Mouse (Mus musculus) left cerebral cortex, postnatal 14 days (tissue): Measurements from ENCODE around the gene Grm3. TPM values are rescaled to one million over a fixed set of nuclear protein-coding genes. Genes with fewer than 3 reads are reported as not detected.

Experiments
- DNase-seq, 2 experiments: peaks; one replicate each; pipeline ENCODE4 v3.0.0; 2021 to 2022; ENCODE audit warnings: low spot score in 2 of 2, mixed read lengths in 1 of 2
- intact Hi-C: fragments of 180-260 bp; cut with DNase I; formaldehyde crosslinking; loops from one replicate; pipeline ENCODE4 v1.15.1; 2025
- long read RNA-seq, 2 experiments: library from polyadenylated mRNA; stranded (forward); transcript quantifications; one replicate each; pipeline ENCODE4 v2.0.0; 2021
- total RNA-seq, 2 experiments: library from RNA; stranded (reverse); gene quantifications; 2 replicates each; pipeline ENCODE4 v1.2.3; 2021

Grm3 gene
- total RNA-seq: 100 to 1,000 TPM; 141 to 146 TPM
- long read RNA-seq, experiment 1, transcript Grm3-201 (6 exons, 3,049 nt): major isoform, 27 of 39 reads
- long read RNA-seq, experiment 1, partial matches to known transcripts: 5 of 39 reads
- long read RNA-seq, experiment 1, other reads (novel, unspliced or antisense): 7 of 39 reads
- long read RNA-seq, experiment 2, transcript Grm3-201 (6 exons, 3,049 nt): major isoform, 20 of 33 reads
- long read RNA-seq, experiment 2, partial matches to known transcripts: 9 of 33 reads
- long read RNA-seq, experiment 2, other reads (novel, unspliced or antisense): 4 of 33 reads

DNA sequence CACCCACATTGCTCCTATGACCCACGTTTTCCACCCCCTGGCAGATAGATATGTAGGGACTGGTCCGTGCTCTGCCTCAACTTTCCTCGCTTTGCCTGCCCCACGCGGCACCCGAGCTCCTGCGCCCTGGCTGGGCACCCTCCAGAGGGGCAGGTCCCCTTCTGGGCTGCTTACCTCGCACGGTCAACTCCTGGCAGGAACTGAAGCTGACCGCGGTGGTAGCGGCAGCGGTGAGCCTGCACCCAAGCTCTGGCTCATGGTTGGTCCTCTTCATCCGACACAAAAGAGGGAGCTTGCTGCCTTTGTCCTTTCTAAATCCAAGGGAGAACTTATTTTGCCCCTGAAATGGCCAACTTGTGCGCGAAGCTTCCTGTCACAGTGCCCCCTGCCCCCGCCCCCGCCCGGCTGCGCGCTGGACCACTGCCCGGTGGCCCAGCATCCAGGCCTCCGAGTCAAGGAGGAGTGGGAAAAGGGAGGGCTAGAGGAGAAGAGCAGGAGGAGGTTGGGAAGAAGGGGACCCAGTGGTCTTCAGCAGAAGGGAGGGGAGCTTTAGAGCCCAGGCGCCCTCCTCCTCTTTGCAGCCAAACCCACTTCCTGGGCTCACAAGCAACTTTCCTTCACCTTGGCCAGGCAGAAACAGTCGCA, at the start of gene Grm3:
Grm3 (minus strand) TSS at position 215 of the 645 bp plus-strand sequence.
- intact Hi-C loops: no loop called here
- peak in 1 of 2 experiments; percentile 26 for DNase-seq

DNA sequence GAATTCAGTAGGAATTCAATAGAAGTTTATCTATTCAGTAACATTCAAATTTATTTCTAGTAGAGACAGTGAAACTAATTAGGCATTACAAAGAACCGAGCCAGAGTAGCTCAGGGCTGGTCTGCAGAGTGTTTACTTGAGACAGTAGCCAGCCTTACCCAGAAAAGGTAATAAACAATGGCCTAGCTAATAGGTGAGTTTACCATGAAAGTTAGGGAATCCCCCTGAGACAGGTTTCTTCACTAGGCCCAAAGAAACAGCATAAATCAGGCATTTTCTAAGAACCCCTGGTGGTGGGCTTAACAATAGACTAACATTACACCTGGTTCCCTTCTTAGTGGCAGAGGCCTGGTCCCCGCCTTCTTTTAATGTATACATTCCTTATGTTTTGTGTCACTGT, 30.8 kb upstream of the Grm3 start:
- intact Hi-C loops: no loop called here
- DNase-seq: no peak

DNA sequence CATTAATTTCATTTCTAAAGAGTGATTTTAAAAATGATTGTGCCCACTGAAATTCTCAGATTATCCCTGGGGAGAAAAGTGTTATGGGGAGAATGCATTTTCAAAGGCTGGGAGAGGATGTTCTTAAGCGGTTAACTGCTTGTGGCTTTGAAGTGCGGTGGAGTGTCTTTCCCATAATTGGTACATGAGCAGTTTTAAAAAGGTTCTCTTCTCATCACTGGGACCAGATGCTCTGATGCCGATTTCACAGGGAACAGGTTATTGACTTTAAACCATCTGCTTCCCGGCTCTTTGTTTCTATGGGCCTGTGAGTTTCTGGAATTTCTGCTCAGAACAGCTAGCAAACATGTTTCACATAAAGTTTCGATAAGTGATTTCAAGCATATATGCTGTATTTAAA, 23.2 kb upstream of the Grm3 start:
- intact Hi-C loops: no loop called here
- DNase-seq: no peak

DNA sequence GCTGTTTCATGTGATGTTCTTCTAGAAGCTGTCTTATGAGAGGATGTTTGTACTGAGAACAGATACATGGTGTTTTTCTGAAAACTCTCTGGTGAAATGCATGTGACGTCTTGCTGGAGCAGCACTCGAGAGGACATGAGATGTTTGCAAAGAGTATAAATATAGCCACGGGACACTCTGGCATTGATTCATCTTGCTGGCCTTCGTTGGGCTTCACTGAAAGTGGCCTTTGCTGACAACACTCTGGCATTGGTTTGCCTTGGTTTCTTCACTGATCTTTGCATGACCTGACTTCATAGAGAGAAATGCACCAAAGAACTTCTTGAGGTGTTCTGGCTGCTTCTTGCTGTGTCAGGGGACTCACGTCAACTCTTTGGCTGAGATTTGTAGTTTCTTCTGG, 19.1 kb upstream of the Grm3 start:
- no peak for DNase-seq
- intact Hi-C loops: no loop called here

DNA sequence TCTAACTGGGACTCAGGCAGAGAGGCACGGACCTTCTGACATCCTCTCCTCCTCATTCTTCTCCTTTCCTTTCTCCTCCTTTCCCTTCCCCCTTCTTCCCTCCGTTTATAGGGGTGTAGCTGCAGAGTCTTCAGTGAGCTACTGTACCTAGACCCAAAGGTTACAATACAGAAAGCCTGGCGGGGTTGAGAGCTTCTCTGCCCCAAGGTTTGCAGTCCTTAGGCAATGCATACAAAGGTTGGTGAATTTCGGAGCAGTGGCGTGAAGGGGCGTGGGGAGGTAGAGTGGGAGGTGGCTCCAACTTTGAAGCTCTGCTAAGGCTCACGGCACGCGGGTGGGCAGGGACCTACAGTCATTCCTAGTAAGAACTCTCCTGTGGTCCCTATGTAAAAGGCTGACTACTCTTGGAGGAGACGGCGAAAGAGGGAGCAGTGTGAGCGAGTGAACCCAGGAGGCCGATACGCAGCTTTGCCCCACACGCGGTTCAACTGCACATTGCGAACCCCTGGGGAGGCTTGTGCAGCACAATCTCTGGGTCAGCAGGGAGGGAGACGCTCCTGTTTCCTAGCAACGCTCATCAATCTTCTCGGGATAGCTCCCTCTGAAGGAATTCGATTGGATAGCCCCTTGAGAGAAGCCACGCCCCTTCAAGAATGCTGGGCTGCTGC, 765 bp upstream of the Grm3 start:
- intact Hi-C loops: no loop called here
- peak; percentile 76 to 79 for DNase-seq

DNA sequence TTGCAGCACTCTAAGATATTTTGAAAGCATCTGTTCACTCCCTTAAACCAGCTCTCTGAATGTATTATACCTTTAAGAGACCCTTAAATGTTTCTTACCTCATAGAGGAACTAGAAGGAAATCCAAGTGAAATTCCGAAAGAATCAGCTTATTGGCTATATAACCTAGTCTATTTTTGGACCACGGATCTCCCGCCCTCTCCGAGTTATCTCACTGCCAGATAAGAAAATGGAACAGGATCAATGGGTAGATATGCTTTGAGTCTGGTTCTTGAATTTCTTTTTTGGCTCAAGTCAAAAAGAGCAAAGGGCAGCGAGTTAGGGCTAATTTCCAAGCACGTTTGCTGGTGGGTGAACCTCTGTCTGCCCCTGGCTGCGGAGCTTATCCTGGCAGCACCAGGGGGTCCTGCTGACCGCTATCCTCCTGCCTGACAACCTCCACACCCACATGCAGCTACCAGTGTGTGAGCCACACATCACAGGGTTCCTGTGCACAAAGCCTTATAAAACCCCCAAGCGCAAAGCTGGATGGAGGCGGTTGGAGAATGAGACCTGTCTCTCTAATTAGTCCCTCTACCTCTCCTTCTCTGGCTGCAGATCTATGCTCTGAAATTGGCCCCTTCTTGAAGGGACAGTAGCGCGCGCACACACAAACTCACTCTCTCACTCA, 549 bp downstream of the Grm3 start:
- DNase-seq: peak; percentile 14 to 28
- intact Hi-C loops: no loop called here

DNA sequence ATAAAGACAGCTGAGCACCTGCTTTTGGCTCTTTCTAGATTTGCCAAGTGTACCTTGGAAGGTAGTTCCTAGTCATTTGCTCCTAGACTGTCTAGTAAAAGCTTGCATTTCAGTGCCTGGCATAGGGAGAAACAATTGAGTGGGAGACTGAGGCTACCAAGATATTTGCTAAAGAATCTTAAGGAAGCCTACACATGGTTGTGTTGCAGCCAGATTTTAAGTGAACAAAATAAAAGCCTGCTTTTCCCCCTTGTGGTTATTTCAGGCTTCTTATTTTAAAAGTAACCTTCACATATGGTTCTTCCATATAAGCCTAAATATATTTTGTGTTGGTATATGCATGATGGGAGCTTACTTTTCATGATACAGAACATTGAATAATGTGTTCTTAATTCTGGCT, 3.8 kb downstream of the Grm3 start:
- no peak for DNase-seq
- intact Hi-C loops: no loop called here

DNA sequence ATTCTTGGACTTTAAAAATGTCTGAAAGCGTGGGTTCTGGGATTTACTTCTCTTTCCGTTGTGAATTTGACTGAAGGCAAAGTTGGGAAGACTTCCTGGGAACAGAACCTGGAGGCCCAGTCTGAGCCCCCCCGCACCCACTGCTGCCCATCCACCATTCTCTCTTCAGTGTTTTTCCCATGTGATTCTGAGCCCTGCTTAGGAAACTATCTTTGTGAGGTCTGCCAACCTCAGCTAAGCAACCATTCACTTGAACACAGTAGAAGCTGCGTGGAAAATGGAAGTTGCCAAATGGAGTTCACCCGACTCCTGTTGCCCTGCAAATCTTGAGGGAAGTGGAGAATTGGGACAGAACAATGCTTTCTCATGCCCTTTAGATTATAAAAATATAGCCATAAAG, 8.7 kb downstream of the Grm3 start:
- intact Hi-C loops: no loop called here
- no peak for DNase-seq

DNA sequence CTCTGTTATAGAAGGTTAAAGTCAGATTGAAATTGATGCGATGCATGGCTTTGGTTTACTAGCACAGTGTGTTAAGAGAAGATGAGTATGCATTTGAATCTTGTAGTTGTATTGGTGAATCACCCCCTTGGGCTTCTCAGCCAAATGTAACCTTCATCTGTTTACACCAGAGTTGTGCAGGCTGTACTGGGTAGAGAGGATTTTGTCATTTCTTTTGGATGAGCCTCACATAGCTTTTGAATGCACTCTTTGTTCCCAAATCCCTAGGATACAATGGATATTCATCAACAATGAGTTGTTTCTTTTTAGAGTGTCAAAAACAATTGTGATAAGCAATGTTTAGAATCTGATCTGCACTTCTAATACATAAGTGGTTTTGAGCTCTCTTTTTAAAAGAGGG, 17.9 kb downstream of the Grm3 start:
- no peak for DNase-seq
- intact Hi-C loops: loop anchor here (5.0 kb wide), 1 partner anchor 165 kb away; no protein-coding TSS in a partner anchor

DNA sequence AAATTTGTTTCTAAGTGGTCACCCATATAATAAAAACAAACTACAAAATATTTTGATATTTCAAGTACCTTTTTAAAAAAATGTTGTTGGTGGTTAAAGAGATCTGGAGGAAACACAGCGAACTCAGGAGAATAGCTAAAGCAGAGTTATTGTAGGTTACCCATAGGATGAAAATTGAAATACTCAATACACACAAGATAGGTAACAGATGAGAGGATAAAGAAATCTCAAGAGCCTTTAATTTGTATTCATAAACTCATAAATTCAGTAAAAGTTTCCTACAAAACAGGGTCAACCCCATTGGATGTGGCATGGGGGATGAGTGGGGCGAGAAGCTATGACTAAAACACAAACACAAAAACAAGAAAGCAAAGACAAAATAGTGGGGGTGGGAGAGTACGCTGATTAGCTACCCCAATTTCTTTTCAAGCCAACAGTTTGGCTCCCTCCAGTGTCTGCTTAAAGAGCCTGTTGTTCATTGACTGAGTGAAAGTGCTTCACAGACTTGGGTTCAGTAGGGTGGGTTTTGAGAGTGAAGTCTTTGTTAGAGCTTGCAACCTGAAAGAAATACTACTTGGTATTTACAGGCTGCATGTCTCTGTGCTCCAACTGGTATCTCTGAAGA, 21.5 kb downstream of the Grm3 start:
- intact Hi-C loops: no loop called here
- peak in 1 of 2 experiments; percentile 5 for DNase-seq

DNA sequence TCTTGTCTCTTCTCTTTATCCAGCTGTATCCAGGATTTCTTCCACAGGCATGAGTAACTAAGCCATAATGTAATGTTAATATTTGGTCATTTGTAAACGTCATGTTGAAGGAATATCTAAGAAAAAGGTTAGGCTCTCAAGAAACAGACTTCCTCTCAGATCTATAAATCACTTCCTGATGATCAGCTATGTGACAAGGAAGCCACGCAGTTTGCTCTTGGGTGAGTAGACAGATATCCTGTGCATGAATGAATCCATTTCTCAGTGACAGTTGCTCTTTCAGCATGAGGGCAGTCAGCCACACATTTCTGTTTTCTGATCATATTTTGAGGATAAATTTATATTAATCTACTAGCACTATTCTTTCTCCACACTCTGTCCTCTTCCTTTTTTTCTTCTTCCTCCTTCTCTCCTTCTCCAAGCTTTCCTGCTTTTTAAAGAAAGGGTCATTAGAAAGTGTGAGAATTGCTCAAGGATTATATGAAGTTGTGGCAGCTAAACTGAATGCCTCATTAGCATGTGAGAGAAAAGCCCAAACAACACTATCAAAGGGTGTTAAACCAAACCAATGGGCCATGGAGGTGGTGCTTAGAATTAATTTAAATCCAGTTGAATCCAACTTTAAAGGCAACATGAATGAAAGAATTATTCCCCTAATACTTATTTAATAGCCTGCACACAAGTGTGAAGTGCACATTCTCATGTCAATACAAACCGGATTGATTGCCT, 22.1 kb downstream of the Grm3 start:
- intact Hi-C loops: no loop called here
- no peak for DNase-seq

DNA sequence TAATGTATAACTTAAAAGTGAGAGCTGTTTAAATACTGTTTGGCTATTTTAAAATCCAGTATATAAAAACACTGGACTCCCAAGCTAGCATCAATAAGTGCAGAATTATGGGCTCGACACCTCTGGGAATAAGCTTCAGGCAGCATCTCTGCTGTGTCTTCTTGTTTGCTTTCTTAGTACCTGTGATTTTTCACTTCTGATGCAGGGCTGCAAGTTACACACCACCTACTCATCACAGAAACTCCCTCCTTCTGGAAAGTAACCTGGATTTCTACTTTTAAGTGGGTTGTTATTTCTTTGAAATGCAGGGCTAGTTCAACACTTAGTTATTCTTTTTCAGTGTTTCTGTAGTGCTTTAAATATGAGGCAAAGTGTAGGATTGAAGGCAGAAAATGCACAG, 32.6 kb downstream of the Grm3 start:
- intact Hi-C loops: no loop called here
- DNase-seq: no peak

DNA sequence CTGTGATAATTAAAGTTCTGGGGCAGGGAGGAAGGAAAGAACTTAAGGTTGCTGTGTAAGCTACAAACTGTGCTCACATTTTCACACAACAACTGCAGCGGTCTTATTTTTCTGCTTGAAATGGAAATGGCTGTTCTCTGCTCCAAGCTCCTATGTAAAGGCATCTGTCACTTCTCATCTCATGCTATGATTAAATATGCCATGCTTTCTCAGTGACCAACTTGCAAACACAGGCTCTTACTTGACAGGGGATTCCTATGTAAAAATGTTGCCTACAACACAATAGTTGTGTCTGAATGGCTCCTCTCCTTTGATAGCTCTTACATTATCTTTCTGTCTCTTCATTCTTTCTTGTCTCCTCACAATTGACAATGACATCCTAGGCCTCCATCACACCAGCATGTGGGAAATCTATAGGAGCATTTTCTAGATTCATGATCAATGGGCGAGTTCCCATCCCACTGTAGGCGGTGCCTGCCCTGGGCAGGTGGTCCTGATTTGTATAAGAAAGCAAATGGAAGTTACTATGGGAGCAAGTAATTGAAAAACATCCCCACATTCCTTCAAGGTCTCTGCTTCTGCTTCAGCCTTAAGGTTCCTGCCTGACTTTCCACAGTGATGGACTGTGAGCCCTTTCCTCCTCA, 34.2 kb downstream of the Grm3 start:
- DNase-seq: no peak
- intact Hi-C loops: no loop called here

DNA sequence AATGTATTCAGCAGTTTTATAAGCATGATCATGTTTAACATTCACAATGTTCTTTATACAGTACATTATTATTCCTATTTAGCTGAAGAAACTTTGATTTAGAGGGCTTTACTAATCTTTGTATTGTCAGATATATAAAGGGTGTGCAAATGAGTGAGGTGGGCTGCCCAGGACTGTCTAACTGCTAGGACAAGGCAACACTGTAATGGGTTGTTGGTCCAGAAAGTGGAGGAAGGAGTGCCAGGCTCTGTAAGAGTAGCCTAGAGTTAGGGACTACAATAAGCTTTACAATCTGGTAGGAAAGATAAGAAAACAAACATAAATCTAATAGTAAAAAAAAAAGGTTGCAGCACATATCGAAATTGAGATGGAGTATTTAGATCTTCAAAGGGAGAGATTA, 34.8 kb downstream of the Grm3 start:
- intact Hi-C loops: no loop called here
- DNase-seq: no peak

DNA sequence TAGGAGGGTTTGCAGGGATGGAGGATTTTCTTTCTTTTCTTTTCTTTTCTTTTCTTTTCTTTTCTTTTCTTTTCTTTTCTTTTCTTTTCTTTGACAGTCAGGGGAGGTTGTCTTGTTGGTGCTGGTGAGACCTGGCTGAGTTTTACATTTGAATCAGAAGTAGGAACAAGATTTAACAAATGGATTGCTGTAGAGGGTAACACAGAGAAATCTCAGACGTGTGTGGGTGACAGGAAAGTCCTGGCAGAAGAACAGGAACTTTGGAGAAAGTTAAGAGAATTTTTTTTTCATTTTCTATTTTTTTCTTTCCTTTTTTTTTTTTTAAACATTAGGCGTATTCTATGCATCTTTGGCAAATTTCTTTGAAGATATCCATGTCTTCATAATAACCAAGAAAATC, 41.8 kb downstream of the Grm3 start:
- intact Hi-C loops: no loop called here
- DNase-seq: no peak

DNA sequence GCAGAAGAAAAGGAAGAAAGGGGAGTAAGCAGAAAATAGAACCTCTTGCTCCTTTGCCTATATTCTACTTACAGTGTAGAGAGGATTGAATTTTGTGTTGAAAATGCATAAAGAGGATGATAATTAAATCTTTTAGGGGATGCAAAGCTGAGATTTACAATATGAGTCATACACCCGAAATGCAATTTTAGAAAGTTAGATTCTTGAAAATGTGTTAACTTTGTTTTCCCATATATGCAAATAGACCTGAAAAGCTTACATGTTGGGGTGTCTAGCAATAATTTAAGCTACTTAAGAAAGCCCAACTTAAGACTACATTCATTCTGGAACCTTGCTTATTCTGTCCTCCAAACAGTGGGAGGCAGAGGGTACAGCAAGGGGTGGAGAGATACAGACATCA, 56.0 kb downstream of the Grm3 start:
- peak in 1 of 2 experiments; percentile 12 for DNase-seq
- intact Hi-C loops: loop anchor here (10.0 kb wide), 1 partner anchor 94 kb away; no protein-coding TSS in a partner anchor

DNA sequence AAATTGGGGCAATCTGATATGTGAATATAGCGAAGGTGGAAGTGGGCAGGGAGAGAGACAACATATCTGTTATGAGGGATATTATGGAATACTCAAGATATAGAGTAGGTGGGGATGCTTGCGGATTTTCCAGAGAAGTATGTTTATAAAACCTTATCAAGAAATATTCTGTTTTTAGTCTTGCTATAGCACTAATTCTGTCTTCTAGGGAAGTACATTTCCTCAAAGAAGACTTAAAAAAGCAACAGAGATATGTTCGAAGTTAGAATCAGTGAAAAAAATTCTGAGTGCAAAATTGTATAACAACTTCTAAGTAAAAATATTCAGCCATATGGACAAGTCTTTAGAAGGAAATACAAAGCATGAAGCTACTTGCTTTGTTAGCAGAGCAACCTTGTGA, 61.6 kb downstream of the Grm3 start:
- intact Hi-C loops: loop anchor here (10.0 kb wide), 1 partner anchor 89 kb away; no protein-coding TSS in a partner anchor
- no peak for DNase-seq

DNA sequence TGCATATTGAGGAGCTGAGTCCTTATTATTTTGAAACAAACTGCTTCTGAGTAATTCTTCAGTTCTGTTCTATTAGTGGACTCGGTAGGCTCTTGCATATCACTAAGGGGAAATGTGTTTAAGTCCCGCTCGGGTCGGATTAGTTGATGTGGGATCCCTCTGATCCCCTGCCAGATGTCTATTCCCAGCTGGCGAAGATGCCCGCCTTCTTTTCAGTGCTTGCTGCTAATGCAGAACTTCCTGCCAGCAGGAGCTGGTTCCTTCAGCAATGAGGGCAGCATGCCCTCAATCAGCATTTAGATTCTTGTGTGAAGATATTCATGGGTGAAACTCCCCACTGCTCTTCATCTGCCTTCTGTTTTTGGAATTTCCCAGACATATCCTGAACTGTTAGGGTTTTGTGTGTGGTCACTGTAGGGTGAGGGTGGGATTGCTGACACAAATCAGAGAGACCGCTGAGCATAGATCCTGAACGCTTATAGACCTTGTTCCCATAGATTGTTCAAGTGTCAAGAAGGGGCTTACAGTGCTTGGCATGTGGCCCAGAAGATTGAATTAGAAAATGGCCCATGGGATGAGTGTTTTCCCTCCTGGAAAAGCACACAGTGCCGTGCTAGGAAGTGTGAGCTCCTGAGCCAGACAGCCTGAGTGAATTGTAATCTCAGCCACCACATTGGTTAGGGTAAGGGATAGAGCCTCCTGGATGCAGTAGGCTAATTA, 62.9 kb downstream of the Grm3 start:
- DNase-seq: peak; percentile 66 to 73
- intact Hi-C loops: loop anchor here (10.0 kb wide), 1 partner anchor 87 kb away; no protein-coding TSS in a partner anchor
